Mouse (Mus musculus) layer of hippocampus, postnatal 36 days (tissue): Measurements from ENCODE around the gene Mgam. TPM values are rescaled to one million over a fixed set of nuclear protein-coding genes. Genes with fewer than 3 reads are reported as not detected.
"Not testable (repeated sequence)": the region's sequence is repeated elsewhere in the genome, so short reads cannot be mapped to it uniquely, and the experiment has no call there.

Source experiments
- DNase-seq, 2 experiments: peaks; one replicate each; pipeline ENCODE4 v3.0.0; 2022
- total RNA-seq, 2 experiments: library from RNA; stranded (reverse); gene quantifications; 2 replicates each; pipeline ENCODE4 v1.2.3; 2021

Mgam gene
- total RNA-seq, 2 experiments from 2014 or later, result not detected

DNA sequence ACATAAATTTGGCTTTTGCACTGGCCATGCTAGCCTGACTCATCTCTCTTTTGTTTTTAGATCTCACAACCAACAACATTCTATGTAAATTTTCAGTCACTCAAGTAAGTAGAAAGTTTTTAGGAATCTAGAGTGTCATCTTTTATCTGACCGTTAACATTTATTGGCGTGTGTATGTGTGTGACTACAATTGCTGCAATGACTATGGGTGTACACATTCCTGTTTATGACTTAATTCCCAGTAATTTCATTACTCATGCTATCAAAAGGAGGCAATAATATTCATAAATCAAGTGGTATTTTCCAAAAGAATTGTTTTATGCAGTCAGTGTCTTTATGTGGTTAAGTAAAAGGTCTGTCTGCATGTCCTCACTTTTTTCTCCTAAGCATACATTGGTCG, 110.9 kb downstream of the Mgam start:
- no peak for DNase-seq

DNA sequence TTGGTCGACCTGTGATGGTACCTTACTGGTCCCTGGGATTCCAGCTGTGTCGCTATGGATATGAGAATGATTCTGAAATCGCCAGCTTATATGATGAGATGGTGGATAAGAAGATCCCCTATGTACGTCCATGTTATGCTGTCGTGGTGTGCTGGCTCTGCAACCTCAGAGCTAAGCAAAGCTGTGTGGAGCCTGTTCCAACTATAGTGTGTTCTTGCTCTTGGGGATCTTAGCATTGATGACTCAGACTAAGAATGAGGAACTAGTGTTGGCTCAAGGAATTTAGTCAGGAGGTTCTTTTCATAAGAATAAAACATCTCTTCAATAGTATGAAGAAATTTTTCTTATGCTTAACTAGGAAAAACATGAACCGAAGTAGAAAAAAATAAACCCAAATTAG, 120.4 kb downstream of the Mgam start:
- DNase-seq, result not testable (repeated sequence)

DNA sequence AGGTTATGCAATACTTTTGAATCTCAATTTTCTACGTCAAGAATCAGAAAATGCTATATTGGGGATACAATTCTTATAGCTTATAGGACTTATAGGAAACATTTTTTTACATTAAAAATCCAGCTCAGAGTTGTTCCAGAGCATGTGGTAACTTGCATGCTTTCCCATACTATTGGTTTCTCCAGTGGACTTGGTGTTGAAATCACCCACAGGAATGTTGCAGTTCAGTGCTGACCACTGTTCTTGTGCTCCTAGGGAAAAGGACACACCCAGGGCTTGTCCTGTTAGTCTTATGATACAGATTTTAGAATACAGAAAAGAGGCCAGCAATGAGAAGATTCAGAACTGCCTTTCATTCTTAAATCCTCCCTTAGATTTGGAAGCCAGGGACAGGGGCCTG, 127.3 kb downstream of the Mgam start:
- DNase-seq, result no peak

DNA sequence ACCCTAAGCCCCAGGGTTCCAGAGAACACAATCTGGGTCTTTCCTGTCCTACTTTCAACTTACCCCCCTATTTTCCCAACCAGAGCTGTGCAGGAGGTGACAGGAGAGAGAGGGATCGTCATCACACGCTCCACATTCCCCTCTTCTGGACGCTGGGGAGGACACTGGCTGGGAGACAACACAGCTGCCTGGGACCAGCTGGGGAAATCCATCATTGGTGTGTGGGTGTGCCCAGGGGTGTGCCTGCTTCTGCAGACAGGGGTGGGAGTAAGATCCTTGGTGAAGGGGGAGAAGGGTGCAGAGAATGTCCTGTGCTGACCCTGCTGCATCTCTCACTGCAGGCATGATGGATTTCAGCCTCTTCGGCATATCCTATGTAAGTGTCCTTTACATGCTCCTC, 128.7 kb downstream of the Mgam start:
- DNase-seq, result not testable (repeated sequence)

DNA sequence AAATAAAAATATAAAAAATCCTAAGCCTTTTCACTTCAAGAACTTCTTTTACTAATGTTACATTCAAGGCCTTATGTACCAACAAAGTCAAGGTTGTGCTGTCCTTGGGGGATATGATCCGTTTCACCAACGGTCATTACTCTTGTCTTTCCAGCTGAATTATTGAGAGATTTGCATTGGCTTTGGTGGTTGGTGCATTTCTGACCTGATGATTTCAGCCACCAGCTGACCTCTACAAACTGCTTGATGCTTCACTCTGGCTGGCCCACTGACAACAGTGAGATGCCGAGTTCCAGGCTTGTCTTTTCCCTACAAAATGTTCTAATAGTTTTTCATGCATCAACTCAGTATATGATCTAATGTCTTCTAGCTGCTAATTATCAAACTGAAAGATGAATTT, 146.0 kb downstream of the Mgam start:
- no peak for DNase-seq

DNA sequence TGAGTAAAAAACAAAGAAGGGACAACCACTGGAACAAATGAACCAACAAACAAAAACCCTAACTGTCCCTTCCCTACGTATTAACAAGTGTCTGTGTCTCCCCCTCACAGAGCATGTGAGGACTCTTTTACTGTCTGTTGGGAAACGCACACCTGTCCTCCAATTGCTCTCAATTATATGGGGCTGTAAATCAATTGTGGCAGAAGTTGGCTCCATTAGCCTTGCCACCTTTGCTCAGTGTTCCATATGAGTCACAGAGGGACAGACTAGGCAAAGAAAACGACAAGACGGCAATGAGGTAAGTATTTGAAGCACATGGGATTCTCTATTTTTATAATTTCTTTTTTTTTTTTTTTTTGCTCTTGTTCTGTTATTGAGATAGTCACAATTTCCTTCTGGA, 149.8 kb downstream of the Mgam start:
- DNase-seq, result no peak

DNA sequence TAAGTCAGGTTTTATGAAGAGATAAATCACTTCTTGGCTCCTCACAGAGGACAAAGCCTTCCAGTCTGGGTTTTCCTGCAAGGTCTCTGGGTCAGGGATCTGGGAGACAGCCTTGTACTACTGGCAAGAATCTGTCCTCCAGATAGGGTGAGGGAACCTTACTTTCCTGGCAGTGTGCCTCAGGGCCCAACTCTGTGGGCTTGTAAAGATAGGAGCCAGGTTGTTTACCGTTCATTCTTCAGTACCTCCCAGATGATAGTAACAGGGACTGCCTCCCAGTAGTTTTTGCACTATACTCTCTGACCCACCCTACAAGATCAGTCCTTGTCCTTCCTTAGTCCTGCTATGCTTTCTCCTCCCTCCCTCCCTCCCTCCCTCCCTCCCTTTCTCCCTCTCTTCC, 155.0 kb downstream of the Mgam start:
- DNase-seq, result no peak

DNA sequence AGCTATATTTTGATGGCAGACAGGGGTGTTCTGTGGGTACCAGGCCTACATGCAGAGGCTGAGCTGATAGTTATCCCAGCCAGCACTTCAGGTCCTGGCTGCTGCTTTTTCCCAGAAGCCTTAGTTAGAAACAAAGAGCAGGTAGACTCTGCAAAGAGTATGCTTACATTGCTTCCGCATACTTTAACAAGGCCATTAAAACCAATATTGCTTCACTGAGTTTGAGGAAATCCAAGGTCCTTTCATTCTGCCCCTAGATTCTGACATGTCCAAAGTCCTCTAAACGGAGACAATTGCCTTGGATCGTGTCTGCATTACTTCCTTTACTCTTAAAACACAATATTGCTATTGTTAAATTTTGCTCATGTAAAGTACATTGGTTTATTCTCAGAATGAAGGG, 155.7 kb downstream of the Mgam start:
- DNase-seq, result no peak

DNA sequence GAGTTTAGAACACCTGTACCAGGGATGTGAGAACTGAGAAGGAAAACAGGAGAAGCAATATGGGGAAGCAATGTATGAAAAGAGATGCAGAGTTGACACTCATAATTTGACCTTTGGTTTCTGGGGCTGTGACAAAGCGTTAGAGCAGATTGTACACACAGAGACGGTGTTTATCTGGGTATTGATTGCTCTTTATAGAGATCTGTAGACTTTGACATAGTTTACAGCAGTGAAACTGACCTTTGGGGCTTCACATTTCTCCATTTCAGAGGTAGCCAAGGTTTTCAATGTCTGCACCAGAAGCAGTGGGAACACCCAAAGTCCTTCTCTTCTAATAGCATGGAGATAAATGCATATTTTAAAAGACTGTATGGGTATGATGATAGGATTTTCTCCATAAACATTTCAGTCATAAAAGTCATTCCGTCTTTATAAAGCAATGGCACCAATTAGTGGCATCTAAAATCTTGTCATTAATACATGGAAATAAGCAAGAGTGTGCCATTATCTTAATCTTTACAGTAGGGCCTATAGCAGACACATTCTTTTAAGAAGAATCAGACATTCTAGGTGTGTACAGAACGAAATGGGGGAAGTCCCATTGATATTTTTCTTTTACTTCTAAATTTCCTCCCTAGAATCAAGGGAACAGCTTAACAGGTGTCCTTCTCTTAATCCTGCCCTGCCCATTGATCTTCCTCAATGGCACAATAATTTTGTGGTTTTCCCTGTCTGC, 166.6 kb downstream of the Mgam start:
- DNase-seq, result no peak

DNA sequence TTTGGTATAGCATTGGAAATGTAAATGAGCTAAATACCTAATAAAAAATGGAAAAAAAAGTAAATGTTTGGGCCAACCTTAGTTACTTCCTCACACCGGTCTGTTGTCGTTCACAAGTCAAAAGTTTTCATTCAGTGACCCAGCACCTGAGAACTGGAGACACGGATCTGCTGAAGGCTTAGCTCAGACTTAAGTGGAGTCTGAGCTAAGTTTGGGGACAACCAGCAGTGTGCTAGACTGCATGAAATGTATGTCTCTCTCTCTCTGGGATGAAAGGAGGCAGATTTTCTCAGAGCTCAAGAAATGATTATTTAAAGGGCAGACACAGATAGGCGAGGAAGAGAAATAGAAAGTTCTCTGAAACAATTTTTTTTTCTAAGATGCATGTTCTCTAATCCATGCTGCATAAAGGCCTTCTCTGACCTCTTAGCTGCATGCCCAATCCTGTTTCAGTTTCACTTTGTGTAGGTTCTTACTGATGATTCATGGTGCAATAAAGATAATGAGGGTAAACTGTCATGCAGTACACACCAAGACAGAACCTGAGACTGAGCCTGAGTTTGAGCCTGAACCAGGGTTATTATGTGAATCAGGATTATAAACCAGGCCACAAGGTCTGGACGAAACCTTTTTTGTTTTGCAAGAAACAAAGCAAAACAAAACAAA, 189.7 kb downstream of the Mgam start:
- DNase-seq, result no peak

Other genes starting within 250 kb of the Mgam start
- 10 to 100 TPM; 46.2 to 48.4 TPM for gene E330009J07Rik, start 192.7 kb upstream of the Mgam start, total RNA-seq
- under 1 TPM in 1 of 2 experiments, not detected in 1; 0.33 TPM for gene Wee2, start 189.7 kb upstream of the Mgam start, total RNA-seq
- 10 to 100 TPM; 33.9 to 36.0 TPM for gene Ssbp1, start 157.5 kb upstream of the Mgam start, total RNA-seq
- gene Tas2r137, start 137.6 kb upstream of the Mgam start, total RNA-seq, result under 1 TPM in 1 of 2 experiments, not detected in 1; 0.32 TPM
- under 1 TPM; 0.35 to 0.38 TPM for gene Tas2r108, start 135.3 kb upstream of the Mgam start, total RNA-seq
- gene Prss37, start 109.3 kb upstream of the Mgam start, total RNA-seq, result not detected
- not detected for gene Olfr461, start 73.8 kb upstream of the Mgam start, total RNA-seq
- not detected for gene Olfr460, start 59.3 kb upstream of the Mgam start, total RNA-seq
- 1 to 10 TPM in 1 of 2 experiments, under 1 TPM in 1; 0.96 to 1.1 TPM for gene Clec5a, start 43.0 kb upstream of the Mgam start, total RNA-seq
- not detected for gene Tas2r138, start 15.5 kb upstream of the Mgam start, total RNA-seq